Mouse (Mus musculus) lung, embryonic 15.5 days (tissue): ENCODE measurements at regions not wholly inside any gene's neighbourhood (a gene's known extent, or its start where the extent isn't known, plus 50 kb on each side); places are given as distances from the start of the nearest gene placed in this dataset.
A peak's percentile ranks its signal among the peaks of the same experiment; 100 is the strongest.

ENCODE experiments used
- ATAC-seq: fragments of 200-750 bp; cut with Nextera tagmentation; 2 replicates; pipeline ENCODE4 v1.8.0; 2017; ENCODE audit warnings: moderate number of reproducible peaks, borderline replicate concordance; ENCODE audit not compliant: low FRiP score, low TSS enrichment; ENCODE audit errors: extremely low read depth
- H3K27ac ChIP-seq: fragments of 300-500 bp; sonication (generic); 2 replicates; pipeline ENCODE4 v1.5.1; 2015; ENCODE audit warnings: moderate library complexity, mild to moderate bottlenecking, inconsistent platforms
- H3K27me3 ChIP-seq: fragments of 300-500 bp; sonication (generic); 2 replicates; pipeline ENCODE4 v1.6.1; 2015; ENCODE audit warnings: inconsistent platforms
- H3K36me3 ChIP-seq: fragments of 300-500 bp; sonication (generic); 2 replicates; pipeline ENCODE4 v1.6.1; 2015; ENCODE audit warnings: inconsistent platforms
- H3K4me1 ChIP-seq: fragments of 300-500 bp; sonication (generic); 2 replicates; pipeline ENCODE4 v1.6.1; 2015; ENCODE audit warnings: inconsistent platforms
- H3K4me2 ChIP-seq: fragments of 300-500 bp; sonication (generic); 2 replicates; pipeline ENCODE4 v1.6.1; 2015; ENCODE audit warnings: inconsistent platforms, mild to moderate bottlenecking, moderate library complexity
- H3K4me3 ChIP-seq: fragments of 300-500 bp; sonication (generic); 2 replicates; pipeline ENCODE4 v1.5.1; 2015; ENCODE audit warnings: mild to moderate bottlenecking, inconsistent platforms
- H3K9ac ChIP-seq: fragments of 300-500 bp; sonication (generic); 2 replicates; pipeline ENCODE4 v1.6.1; 2015; ENCODE audit warnings: inconsistent platforms
- H3K9me3 ChIP-seq: fragments of 300-500 bp; sonication (generic); 2 replicates; pipeline ENCODE4 v1.6.1; 2016; ENCODE audit warnings: inconsistent platforms
- WGBS: fragments of 180-500 bp; shearing (Covaris S2); methylation state at CpG from one replicate; pipeline ENCODE4 v1.1.7; 2015; 5-methylcytosine and 5-hydroxymethylcytosine counted together

DNA sequence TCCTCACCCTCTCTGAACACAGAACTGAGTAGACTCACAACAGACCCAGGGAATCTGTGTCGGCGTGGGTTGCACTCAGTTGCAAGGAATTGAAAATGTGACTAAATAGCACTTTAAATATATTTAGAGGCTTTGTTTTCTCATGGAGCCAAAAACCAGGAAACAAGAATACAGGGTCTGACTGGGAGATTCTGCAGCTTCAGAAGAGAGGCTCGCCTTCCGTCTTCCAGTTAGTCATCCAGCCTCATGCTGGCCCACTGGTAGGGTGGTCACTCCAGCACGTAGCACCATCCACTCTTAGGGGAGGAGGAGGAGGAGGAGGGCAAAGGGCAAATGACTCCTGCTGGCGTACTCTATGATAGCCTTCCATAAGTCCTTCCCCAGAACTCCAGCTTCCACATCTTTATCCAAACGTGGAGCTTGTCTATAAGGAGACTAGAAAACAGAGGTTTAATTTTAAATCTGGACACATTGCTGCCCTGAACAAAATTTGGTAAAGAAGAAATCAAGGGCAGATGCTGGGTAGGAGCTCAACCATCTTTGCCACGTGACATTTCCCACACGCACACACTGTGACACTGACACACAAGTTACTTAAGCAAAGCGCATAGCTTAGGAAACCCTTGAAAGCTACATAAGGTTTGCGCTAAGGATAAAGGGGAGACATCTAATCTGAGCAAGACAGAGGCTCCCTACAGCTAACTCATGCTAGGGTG is 60.8 kb downstream of the Mis18a start:
- Histone ChIP-seq H3K9me3 (no peaks in the 10 kb centered on the region), H3K36me3 (no peaks in the 10 kb centered on the region), H3K27me3 (no peaks in the 10 kb centered on the region; the same call in 1 of the 2 replicates), H3K9ac (no peak overlapping the region), H3K4me2 (no peak overlapping the region), H3K4me3 (no peak overlapping the region), H3K27ac (no peak overlapping the region), H3K4me1 (no peaks in the 10 kb centered on the region)
- 88% methylated on average over 11 of the region's 11 CpGs for WGBS
- ATAC-seq, result no peak

DNA sequence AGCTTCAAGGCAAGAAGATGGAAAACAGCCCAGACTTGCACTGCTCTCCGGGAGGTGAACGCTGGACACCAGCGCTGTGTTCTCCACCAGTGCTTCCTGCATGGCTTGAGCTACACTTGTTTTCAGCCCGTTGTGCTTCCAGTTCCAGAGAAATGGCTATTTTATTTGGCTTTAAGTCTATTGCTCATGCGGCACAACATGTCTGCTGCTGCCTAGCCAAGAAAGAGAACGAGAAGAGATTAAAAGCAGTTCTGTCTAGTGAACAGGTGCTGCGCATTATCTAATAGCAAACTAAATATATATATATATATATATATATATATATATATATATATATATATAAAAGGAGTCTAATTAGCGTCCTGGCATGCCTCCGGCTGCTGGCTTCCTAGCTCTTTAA is 63.1 kb downstream of the Mis18a start:
- Histone ChIP-seq H3K9me3 (no peaks in the 10 kb centered on the region), H3K36me3 (no peaks in the 10 kb centered on the region), H3K27me3 (no peaks in the 10 kb centered on the region; the same call in 1 of the 2 replicates), H3K4me1 (no peaks in the 10 kb centered on the region), H3K27ac (no peak overlapping the region), H3K4me2 (no peak overlapping the region), H3K4me3 (no peak overlapping the region), H3K9ac (no peak overlapping the region)
- no peak for ATAC-seq
- WGBS, result 54% methylated on average over 9 of the region's 9 CpGs

DNA sequence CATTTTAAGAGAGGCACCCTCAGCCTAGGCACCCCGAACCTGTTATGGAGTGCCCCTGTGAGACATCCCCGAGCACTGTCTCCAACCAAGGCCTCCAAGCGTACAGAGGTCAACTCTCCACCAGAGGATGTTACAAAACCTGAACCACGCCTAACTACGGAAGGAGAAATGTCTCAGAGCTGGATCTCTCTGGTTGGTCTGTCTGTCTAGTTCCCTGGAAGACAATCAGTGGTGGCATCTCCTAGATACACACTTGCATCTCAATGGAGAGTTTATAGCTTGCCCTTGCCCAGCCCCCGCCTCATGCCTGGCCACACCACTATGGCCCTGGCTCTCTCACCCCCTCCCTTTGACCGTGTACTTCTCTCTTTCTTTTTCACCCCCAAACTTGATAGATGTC is 69.2 kb downstream of the Mis18a start:
- H3K27me3 ChIP-seq, result no peaks in the 10 kb centered on the region
- no peak overlapping the region for H3K27ac ChIP-seq
- ATAC-seq, result no peak
- H3K36me3 ChIP-seq, result no peaks in the 10 kb centered on the region
- no peak overlapping the region for H3K4me2 ChIP-seq
- H3K4me3 ChIP-seq, result no peak overlapping the region
- 83% methylated on average over 7 of the region's 7 CpGs for WGBS
- no peak overlapping the region for H3K9ac ChIP-seq
- H3K9me3 ChIP-seq, result no peaks in the 10 kb centered on the region
- H3K4me1 ChIP-seq, result 0 out of 2 replicates have a peak, but pooled peaks cover 4% of the 10 kb centered on the region

DNA sequence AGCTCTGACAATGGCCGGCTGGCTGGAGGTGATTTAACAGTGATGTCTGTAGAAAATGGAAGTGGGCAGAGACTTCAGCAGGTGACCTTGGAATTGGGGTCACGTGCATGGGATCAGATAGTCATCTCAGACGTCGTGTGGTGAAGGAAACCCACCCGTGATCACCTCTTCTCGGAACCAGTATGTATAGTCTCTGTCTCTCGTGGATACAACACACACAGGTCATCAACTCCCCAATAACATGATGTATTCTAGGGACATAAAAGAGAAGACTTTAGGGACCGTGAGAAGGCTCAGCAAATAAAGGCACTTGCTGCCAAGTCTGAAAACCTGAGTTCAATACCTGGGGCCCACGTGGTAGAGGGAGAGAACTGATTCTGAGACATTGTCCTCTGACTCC is 70.2 kb downstream of the Mis18a start:
- H3K9me3 ChIP-seq, result no peaks in the 10 kb centered on the region
- no peak overlapping the region for H3K9ac ChIP-seq
- 60% methylated on average over 9 of the region's 9 CpGs for WGBS
- no peaks in the 10 kb centered on the region for H3K36me3 ChIP-seq
- 0 out of 2 replicates have a peak, but pooled peaks cover 4% of the 10 kb centered on the region for H3K4me1 ChIP-seq
- no peak overlapping the region for H3K4me2 ChIP-seq
- H3K27ac ChIP-seq, result no peak overlapping the region
- H3K4me3 ChIP-seq, result no peak overlapping the region
- no peaks in the 10 kb centered on the region for H3K27me3 ChIP-seq
- no peak for ATAC-seq

DNA sequence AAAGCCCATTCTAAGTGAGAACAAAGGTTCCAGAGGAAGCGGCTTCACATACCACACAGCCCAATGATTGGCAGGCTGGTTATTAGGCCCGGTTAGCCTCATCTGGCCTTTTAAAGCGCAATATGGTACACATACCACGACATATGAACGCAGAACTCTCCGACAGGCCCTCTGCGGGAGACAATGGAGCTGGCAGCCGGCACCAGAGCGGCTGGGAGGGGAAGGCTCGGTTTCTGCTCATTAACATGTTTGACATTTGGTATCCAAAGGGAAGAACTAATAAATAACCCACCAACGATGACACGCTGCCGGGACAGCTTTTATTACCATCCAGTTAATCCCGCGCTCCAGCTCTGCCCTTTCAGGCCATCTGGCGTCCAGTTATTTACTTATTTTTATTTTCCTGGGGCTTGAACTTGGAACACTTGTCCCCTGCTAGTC is 70.6 kb downstream of the Mis18a start:
- Histone ChIP-seq H3K9ac (no peak overlapping the region), H3K36me3 (no peaks in the 10 kb centered on the region), H3K27ac (0 out of 2 replicates have a peak overlapping the region, but pooled peaks have one; percentile 9), H3K27me3 (no peaks in the 10 kb centered on the region), H3K9me3 (no peaks in the 10 kb centered on the region), H3K4me1 (0 out of 2 replicates have a peak, but pooled peaks cover 4% of the 10 kb centered on the region), H3K4me2 (no peak overlapping the region), H3K4me3 (no peak overlapping the region)
- ATAC-seq, result no peak; the same call in 1 of the 2 replicates
- 47% methylated on average over 16 of the region's 16 CpGs for WGBS

DNA sequence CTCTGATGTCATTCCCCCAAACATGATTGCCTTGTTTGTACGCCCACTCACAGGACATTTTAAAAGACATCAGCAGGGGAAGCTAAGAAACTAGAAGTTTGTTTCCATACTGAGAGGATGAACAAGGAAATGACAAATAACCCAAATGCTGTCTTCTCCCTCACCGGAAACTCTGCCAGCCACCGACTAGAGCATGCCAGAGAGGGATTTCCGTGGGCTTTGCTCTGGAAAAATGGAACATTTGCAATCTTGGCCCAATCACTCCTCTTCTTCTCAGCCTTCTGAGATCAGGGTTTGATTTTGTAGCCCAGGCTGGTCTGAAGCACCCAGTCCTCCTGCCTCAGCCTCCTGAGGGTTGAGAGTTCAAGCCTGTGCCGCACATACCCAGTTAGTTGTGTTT is 72.4 kb downstream of the Mis18a start:
- Histone ChIP-seq H3K9me3 (no peaks in the 10 kb centered on the region), H3K4me1 (0 out of 2 replicates have a peak, but pooled peaks cover 4% of the 10 kb centered on the region), H3K36me3 (no peaks in the 10 kb centered on the region), H3K9ac (no peak overlapping the region), H3K4me3 (no peak overlapping the region), H3K27ac (no peak overlapping the region), H3K4me2 (no peak overlapping the region), H3K27me3 (no peaks in the 10 kb centered on the region)
- WGBS, result 81% methylated on average over 5 of the region's 5 CpGs
- ATAC-seq, result no peak

DNA sequence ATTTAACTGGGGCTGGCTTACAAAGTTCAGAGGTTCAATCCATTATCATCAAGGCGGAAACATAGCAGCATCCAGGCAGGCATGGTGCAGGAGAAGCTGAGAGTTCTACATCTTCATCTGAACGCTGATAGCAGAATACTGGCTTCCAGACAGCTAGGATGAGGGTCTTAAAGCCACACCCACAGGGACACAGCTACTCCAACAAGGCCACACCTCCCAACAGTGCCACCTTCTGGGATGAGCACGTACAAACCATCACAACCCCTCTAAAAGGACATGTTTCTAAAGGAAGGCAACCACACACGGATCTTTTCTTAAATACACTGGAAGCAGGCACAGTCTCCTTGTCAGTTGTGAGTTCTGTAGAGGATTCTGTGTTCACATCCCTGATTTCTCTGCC is 74.4 kb downstream of the Mis18a start:
- Histone ChIP-seq H3K4me3 (no peak overlapping the region), H3K36me3 (no peaks in the 10 kb centered on the region), H3K4me2 (no peak overlapping the region), H3K27me3 (no peaks in the 10 kb centered on the region), H3K27ac (no peak overlapping the region), H3K4me1 (0 out of 2 replicates have a peak, but pooled peaks cover 4% of the 10 kb centered on the region), H3K9ac (no peak overlapping the region), H3K9me3 (no peaks in the 10 kb centered on the region)
- WGBS, result 56% methylated on average over 4 of the region's 4 CpGs
- ATAC-seq, result no peak

DNA sequence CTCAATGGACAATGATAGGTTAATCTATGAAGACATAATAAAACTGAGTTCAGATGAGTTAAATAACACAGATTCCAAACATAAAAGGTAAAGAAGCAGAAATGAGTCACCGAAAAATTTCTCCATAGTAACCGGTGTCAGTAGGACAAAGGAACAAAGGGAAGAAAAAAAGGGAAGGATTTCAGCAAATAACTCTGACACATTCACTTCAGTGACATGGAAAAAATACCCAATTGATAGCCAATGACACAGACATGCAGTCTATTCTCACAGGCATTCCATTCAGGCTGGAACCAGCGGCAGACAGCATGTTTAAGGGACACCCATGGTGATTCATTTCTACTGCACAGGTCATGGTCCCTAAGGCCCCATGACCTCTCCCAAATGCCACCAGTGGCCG is 79.0 kb downstream of the Mis18a start:
- Histone ChIP-seq H3K36me3 (no peaks in the 10 kb centered on the region), H3K27me3 (no peaks in the 10 kb centered on the region), H3K4me2 (no peak overlapping the region), H3K4me3 (no peak overlapping the region), H3K27ac (no peak overlapping the region), H3K4me1 (no peaks in the 10 kb centered on the region), H3K9me3 (no peaks in the 10 kb centered on the region), H3K9ac (no peak overlapping the region)
- WGBS, result 79% methylated on average over 4 of the region's 4 CpGs
- ATAC-seq, result no peak

DNA sequence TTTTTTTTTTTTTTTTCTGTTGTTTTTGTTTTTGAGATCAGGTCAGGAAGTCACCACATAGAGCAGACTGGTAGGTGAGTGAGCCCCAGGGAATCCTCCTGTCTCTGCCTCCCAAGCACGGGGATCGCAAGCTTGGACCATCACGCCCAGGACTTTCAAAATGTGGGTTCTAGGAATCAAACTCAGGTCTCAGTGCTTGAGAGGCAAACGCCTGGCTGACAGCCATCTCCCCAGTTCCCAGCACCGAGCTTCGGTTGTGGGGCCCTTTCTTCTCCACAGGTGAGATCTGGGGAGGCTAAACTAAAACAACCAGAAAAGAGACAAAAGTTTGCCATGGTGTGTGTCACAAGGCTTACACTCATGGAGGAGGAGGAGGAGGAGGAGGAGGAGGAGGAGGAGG is 84.5 kb downstream of the Mis18a start:
- no peaks in the 10 kb centered on the region for H3K9me3 ChIP-seq
- H3K4me2 ChIP-seq, result no peak overlapping the region
- no peaks in the 10 kb centered on the region for H3K27me3 ChIP-seq
- 88% methylated on average over 6 of the region's 6 CpGs for WGBS
- H3K36me3 ChIP-seq, result no peaks in the 10 kb centered on the region
- H3K4me3 ChIP-seq, result no peak overlapping the region
- H3K9ac ChIP-seq, result no peak overlapping the region
- no peaks in the 10 kb centered on the region for H3K4me1 ChIP-seq
- H3K27ac ChIP-seq, result no peak overlapping the region
- ATAC-seq, result no peak

DNA sequence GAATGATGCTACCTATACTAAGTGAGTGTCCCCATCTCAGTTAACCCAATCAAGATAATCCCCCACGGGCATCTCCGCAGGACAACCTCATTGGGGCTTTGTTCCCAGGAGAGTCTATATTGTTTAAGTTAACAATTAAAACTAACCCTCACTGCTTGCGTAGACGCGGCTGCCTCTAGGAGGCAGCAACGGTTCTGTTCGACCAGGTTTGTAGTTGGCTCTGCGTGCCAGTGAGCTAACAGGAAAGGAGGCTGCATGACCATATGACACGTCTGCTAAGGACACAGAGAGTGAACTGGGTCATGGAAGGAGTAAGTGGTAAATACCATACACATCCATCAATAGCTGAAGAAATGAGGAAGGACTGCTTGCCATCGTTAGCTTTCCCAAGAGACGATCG is 92.0 kb downstream of the Mis18a start:
- Histone ChIP-seq H3K4me1 (peaks cover 6% of the 10 kb centered on the region), H3K9me3 (no peaks in the 10 kb centered on the region), H3K27me3 (no peaks in the 10 kb centered on the region), H3K36me3 (no peaks in the 10 kb centered on the region), H3K9ac (no peak overlapping the region), H3K4me2 (no peak overlapping the region), H3K27ac (no peak overlapping the region), H3K4me3 (no peak overlapping the region)
- ATAC-seq, result no peak
- 38% methylated on average over 12 of the region's 12 CpGs for WGBS

DNA sequence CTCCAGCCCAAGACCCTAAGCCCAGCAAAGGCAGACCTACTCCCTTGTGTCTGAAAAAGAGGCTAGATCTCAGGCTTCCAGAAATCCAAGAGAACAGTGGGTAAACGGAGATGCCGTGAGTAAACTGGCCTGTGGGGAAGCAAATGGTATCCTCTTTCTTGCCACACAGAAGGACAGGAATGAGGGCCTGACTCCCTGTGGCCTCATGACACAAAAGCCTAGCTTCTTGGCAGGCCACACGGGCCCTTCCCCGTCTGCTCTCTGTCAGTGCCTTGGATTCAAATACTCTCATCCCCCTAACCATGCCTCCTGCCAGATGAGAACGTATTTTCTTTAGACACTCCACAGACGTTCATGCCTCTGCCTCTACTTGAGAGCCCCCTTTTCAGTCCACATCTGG is 97.2 kb downstream of the Mis18a start:
- no peak overlapping the region for H3K9ac ChIP-seq
- peaks cover 46% of the 10 kb centered on the region for H3K4me1 ChIP-seq
- no peaks in the 10 kb centered on the region for H3K9me3 ChIP-seq
- H3K4me2 ChIP-seq, result no peak overlapping the region
- 26% methylated on average over 6 of the region's 6 CpGs for WGBS
- H3K36me3 ChIP-seq, result no peaks in the 10 kb centered on the region
- no peak for ATAC-seq
- H3K27ac ChIP-seq, result peak overlapping the region; percentile 96
- no peaks in the 10 kb centered on the region for H3K27me3 ChIP-seq
- H3K4me3 ChIP-seq, result no peak overlapping the region

DNA sequence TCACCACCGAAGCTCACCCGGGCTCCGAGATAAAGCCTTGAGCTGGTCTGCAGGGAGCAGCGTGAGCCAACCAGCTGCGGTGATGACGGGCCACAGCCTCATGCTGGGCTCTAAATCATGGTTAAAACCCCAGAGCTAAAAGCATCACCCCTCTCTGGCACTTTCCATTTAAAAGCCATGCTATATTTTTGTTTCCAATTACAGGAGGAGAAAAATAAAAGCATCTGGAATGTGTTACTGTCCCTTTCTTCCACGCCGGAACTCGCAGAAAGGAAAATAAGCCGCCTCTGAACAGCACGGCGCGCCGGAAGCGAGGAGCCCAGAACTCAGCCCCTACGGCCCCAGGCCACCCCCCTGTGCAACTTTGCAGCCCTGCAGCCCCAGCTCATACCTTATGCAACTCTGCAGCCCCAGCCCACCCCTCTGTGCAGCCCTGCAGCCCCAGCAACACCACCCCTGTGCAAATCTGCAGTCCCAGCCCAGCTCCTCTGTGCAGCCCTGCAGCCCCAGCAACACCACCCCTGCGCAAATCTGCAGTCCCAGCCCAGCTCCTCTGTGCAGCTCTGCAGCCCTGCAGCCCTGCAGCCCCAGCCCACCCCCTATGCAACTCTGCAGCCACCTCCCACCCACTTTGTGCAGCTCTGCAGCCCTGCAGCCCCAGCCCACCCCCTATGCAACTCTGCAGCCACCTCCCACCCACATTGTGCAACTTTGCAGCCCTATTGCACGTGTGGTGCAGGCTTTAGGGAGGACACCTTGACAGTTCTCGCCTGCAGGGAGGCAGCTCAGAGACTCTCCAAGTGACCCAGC is 97.9 kb downstream of the Mis18a start:
- Histone ChIP-seq H3K27me3 (no peaks in the 10 kb centered on the region), H3K36me3 (no peaks in the 10 kb centered on the region), H3K27ac (peak overlapping the region; percentile 96), H3K4me2 (peak overlapping the region; percentile 11; the same call in 1 of the 2 replicates), H3K9me3 (no peaks in the 10 kb centered on the region), H3K4me3 (no peak overlapping the region), H3K9ac (no peak overlapping the region), H3K4me1 (peaks cover 53% of the 10 kb centered on the region)
- 30% methylated on average over 19 of the region's 19 CpGs for whole genome bisulfite sequencing
- ATAC-seq, result peak; percentile 40; the same call in 1 of the 2 replicates
